Mouse (Mus musculus) pancreas, adult 10 weeks (tissue): ENCODE data around the gene Atp23. TPM values are rescaled to one million over a fixed set of nuclear protein-coding genes. Genes with fewer than 3 reads are reported as not detected.

Experiments used
- polyA plus RNA-seq: library from polyadenylated mRNA; stranded (reverse); fragments of 350-450 nt; fragmentation: Illumina TruSeq; extraction: RNeasy Lipid Tissue Mini Kit (QIAGEN cat#74804); gene quantifications from one replicate; pipeline ENCODE4 v1.2.3, GENCODE M21; 2015; ENCODE audit warnings: low read depth, low replicate concordance; ENCODE audit not compliant: insufficient read depth

Gene Atp23
- 1.00 TPM for polyA plus RNA-seq

GRCm38 (mm10) chr10:126900821-126901487 is at the start of gene Atp23:
TSS of gene Atp23 (minus strand) at chr10:126901355.

Other genes starting within 250 kb of the Atp23 start
- gene Ctdsp2, start 77.4 kb upstream of the Atp23 start, polyA plus RNA-seq: 33.0 TPM
- 0.79 TPM for gene Avil, start 99.4 kb upstream of the Atp23 start, polyA plus RNA-seq
- gene Tsfm, start 129.5 kb upstream of the Atp23 start, polyA plus RNA-seq: 16.1 TPM
- 22.3 TPM for gene Mettl1, start 140.1 kb upstream of the Atp23 start, polyA plus RNA-seq
- 3.7 TPM for gene Eef1akmt3, start 140.2 kb upstream of the Atp23 start, polyA plus RNA-seq
- 0.44 TPM for gene Cyp27b1, start 146.9 kb upstream of the Atp23 start, polyA plus RNA-seq
- 2.3 TPM for gene March9, start 158.8 kb upstream of the Atp23 start, polyA plus RNA-seq
- 51.8 TPM for gene Cdk4, start 162.2 kb upstream of the Atp23 start, polyA plus RNA-seq
- gene Tspan31, start 168.9 kb upstream of the Atp23 start, polyA plus RNA-seq: 26.9 TPM
- gene Agap2, start 173.9 kb upstream of the Atp23 start, polyA plus RNA-seq: 0.92 TPM
- 60.9 TPM for gene Os9, start 219.8 kb upstream of the Atp23 start, polyA plus RNA-seq